Mouse (Mus musculus) thymus, postnatal 4 days (tissue): Measurements from ENCODE around the gene Dld.

Source experiments
- DNase-seq: peaks from one replicate; pipeline ENCODE4 v3.0.0; 2021

The Dld gene

GRCm38 (mm10) chr12:31350944-31351928, at the start of gene Dld:
TSS of gene Dld (minus strand) at chr12:31351453.
- peak; percentile 97 for DNase-seq

GRCm38 (mm10) chr12:31400821-31401220, 49.6 kb upstream of the Dld start:
- no peak for DNase-seq

DNA sequence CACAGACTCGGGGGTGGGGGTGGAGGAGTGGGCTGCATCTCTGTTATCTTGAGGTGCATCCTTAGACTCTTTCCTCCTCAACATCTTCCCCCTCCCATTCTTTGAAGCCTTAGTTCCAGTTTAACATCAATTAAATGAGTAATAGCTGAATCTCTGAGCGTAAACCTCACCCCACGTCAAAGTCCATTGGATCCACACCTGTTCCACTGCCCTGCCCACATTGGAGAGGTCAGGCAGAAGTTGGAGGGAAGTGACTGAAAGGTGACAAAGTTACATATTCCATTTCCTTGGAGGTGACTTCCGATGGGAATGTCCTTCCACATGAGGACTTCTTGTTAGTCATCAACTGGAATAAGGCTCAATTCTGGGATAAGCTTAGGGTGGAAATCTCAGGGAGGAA, 46.5 kb upstream of the Dld start:
- no peak for DNase-seq

- DNase-seq, result no peak
Measured at GRCm38 (mm10) chr12:31395895-31396294, 44.6 kb upstream of the Dld start.

DNA sequence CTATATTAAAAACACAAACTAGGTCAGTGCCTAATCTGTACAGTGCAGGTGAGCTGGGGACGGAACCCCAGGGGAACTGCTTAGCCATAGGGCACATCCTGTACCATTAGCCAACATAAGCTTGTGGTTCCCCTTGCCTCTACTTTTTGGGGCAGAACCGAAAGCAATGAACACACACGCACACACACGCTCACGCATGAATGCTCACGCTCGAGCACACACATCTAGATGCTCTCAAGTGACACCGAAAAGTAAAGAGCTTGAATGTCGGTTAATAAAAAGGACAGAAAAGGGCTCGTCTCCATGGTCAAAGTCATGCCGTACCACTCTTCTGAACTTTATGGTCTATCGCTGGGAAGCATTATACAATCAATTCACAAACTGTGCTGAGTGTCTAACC, 40.4 kb upstream of the Dld start:
- no peak for DNase-seq

DNA sequence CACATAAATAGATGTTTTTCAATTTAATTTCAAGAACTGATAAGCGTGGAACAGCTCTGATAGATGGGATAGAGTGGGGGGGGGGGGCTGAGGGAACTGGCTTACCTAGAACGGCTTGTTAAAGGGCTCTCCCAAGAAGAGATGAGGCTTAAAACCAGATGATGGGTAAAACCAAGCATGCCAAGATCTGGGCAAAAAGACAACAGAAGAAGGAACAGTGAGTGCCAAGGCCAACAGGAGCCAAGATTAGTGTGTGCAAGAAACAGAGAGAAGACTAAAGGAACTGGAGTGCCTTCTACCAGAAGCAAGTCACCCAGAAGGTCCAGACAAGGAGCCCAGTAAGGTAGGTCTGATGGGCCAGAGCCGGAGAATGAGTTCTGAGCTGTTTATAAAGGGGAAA, 39.3 kb upstream of the Dld start, which contains the start of gene Slc26a3:
Gene Slc26a3, plus strand, starts transcription at position 301 of the 400 bp plus-strand sequence.
- no peak for DNase-seq

- DNase-seq, result no peak
Measured at GRCm38 (mm10) chr12:31387303-31387702, 36.0 kb upstream of the Dld start.

DNA sequence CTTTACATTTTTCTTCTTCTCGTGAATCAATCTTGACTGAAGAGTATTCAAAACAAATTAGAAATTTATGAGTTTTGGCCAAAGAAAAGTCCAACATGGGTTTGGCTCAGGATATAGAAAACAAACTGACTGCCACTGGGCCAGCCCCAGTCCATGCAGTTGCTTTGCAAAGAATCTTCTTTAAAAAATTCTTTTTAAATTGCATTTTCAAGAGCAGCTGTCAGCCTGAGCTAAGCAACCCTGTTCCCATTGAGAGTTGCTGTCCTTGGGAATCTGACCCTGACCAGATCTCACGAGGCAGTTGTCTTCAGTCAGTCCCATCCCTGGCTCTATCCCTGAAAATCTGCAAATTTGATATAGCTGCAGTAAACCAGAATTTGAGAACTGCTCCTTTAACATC, 31.2 kb upstream of the Dld start:
- DNase-seq, result no peak

GRCm38 (mm10) chr12:31380878-31381277, 29.6 kb upstream of the Dld start:
- DNase-seq, result no peak

DNA sequence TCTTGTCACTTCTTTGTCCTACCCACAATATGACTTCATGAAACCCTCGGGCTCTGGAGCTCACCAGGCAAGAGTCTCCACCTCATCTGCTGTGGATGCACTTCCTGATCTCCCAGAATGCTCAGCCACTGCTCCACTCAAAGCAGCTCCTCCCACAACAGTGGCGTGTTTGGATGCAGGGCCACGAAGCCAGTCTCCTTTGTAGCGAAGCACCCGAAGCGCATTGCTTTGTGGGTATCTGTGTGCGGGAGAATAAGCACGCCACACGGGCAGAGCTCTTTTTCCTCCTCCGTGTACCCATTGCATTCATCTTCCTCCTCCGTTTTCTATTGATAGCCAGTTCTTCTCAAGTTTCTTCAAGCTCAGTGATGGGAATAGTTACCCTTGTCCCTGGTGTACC, 26.0 kb upstream of the Dld start:
- no peak for DNase-seq

GRCm38 (mm10) chr12:31376326-31376950, 25.2 kb upstream of the Dld start:
- DNase-seq, result no peak

GRCm38 (mm10) chr12:31375283-31375615, 24.0 kb upstream of the Dld start:
- DNase-seq, result no peak

GRCm38 (mm10) chr12:31374603-31375282, 23.5 kb upstream of the Dld start:
- peak; percentile 62 for DNase-seq

DNA sequence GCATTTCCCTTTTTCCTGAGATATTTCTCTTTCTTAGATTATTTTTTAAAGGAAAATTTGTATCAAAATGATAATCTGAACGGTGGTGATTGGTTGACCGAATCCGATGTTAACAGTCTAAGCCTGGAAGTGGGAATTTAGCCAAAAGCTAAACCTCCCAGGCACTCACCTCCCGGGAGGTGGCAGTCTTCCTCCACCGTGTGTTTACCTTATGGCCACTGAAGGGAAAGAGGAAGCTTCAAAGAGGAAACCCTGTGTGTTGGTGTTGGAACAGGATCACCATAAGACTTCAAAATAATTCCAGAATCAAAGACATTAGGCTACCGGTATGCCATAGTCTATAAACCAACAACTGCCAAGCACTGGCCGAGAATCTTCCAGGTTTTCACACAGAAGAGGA, 18.4 kb upstream of the Dld start:
- DNase-seq, result no peak

DNA sequence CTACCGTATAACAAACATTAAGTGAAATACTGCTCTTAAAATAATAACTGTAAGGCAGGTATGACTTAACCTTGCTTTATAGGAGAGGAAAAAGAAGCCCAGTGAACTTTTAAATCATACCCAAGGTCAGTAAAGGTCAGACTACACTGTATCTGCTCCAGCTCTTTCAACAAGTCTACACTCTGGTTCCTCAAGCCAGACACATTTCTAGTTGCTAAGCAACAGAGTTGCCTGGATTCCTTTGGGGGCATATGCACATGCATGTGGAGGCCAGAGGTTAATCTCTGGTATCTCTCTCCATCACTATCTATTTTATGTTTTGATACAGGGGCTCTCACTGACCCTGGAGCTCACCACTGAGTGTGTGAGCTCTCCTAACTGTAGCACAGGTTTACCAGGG, 17.9 kb upstream of the Dld start:
- no peak for DNase-seq

DNA sequence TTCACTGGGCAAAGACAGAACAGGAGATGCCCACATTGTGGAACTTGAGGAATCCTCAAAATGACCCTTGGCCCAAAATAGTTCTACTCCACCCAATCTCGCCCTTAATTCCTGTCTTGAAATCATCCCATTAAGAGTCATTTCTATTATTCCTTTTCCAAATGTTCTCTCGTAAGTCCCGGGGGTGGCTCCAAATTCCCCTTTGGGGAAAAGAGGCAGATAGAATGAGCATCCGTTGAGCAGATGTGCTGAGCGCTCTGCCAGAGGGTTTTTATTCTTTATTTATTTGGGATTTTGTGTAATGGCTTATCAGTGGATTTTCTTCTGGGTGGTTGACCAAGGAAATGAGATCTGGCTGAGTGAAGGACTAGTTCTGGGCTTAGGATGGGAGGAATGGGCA, 16.5 kb upstream of the Dld start:
- DNase-seq, result no peak

DNA sequence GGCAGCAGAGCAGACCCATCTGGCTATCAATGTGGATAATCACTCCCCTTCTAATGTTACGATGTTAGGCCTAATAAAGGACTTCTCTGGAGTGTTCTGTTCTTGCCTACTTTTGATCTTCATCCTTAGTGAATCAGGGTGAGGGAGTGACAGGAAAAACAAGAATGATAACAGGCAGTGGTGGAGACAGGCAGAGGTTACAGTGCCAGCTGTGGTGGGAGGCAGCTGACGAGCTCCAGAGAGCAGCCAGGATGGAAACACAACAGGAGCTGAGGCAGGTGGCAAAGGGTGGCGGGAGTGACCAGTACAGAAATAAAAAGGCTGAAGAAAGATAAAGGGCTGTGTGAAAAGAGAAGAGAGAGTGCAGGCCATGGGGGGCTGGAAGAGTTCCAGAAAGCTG, 15.2 kb upstream of the Dld start:
- DNase-seq, result no peak

DNA sequence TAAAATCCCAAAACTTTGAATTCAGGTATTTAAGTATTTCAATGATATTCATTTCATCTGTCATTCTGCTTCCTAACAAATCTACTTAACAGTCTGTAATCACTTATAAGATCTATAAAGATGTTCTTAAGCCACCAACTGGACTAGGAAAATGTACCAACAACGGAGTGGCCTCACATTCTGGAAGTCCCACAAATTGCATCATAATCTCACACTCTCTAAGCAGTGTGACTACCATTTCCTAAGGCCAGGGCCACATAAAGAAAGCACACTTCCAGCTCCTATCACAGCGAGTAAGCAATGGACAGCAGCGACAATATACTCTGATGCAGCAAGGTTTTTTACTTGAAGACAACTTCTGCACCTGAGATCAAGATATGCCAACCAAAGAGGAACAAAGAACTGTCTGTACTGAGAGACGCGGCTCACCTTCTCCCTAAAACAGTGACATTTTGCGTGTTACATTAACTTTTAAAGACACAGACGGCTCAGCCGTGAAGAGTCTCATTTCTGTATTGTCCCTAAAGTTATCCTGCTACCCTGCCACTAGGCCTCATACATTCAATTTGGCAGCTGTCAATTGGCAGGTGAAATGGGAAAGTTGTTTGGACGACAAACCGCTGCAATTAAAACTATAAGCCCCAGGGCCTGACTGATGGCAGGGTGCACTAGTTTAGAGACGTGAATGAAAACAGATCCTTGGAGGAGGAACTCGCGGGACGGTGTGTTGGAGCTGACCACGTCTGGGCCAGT, 886 bp downstream of the Dld start:
- no peak for DNase-seq

- DNase-seq, result no peak
Measured at GRCm38 (mm10) chr12:31333261-31333660, 18.0 kb downstream of the Dld start.

GRCm38 (mm10) chr12:31327139-31327538, 24.1 kb downstream of the Dld start:
- no peak for DNase-seq

DNA sequence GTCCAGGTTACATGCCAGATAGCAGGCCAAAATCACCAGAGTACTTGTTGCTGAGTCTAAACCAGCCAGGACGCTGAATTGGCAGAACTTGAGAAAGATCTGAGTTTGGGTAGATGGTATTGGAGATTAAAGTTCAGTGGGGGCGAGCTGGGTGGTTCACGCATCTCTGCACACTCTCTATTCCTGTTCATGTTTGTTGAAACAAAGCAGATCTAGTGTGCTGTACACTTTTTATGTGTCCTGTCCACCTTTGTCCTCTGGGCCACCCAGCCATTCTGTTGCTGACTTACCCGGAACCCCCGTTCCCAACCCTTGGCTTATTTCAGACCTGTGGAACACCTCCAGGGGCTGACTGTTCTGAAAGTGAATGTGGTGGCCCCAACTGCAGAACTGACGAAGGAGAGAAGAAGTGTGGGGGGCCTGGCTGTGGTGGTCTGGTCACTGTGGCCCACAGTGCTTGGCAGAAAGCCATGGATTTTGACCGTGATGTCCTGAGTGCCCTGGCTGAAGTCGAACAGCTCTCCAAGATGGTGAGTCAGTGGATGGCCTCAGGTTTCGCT, 28.0 kb downstream of the Dld start:
- DNase-seq, result no peak

GRCm38 (mm10) chr12:31321532-31321931, 29.7 kb downstream of the Dld start:
- DNase-seq, result no peak

DNA sequence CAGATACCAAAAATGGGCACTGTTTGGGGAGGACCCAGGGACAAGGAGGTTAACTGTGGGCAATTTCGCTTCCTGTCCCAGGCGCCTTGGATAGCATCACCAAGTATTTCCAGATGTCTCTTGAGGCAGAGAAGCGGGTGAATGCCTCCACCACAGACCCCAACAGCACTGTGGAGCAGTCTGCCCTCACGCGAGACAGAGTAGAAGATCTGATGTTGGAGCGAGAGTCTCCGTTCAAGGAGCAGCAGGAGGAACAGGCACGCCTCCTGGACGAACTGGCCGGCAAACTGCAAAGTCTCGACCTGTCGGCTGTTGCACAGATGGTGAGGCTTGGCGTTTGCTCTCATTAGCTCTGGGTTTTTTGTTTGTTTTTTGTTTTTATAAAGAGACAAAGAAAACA, 30.4 kb downstream of the Dld start:
- DNase-seq, result no peak
